Mouse (Mus musculus) MEL (cell line): ENCODE data around the gene Nos1ap.

Experiments used
- CTCF ChIP-seq, 3 experiments: IDR thresholded peaks in 2 of 3; conservative IDR thresholded peaks in 1 of 3; 2 replicates each; pipeline ENCODE4 v1.5.1; 2011 to 2012; ENCODE audit warnings: low read length in 3 of 3, low read depth in 2 of 3, mild to moderate bottlenecking in 2 of 3, improper control_type of control experiment in 1 of 3, inconsistent platforms in 1 of 3, mixed read lengths in 1 of 3, moderate library complexity in 1 of 3; ENCODE audit not compliant: control insufficient read depth in 1 of 3, insufficient read depth in 1 of 3, poor library complexity in 1 of 3, severe bottlenecking in 1 of 3
- E2F4 ChIP-seq: IDR thresholded peaks from 2 replicates; pipeline ENCODE4 v1.6.1; 2011; ENCODE audit warnings: low read depth, low read length, improper control_type of control experiment, borderline replicate concordance
- EP300 ChIP-seq, 2 experiments: IDR thresholded peaks; 2 replicates each; pipeline ENCODE4 v1.6.1; 2011; ENCODE audit warnings: improper control_type of control experiment in 2 of 2, low read length in 2 of 2, low read depth in 1 of 2, mild to moderate bottlenecking in 1 of 2
- GABPA ChIP-seq: IDR thresholded peaks from 2 replicates; pipeline ENCODE4 v1.6.1; 2012; ENCODE audit warnings: low read depth, mild to moderate bottlenecking, inconsistent platforms, low read length, improper control_type of control experiment, moderate library complexity
- GATA1 ChIP-seq: IDR thresholded peaks from 2 replicates; pipeline ENCODE4 v1.6.1; 2011; ENCODE audit warnings: low read depth, low read length, improper control_type of control experiment
- KAT2A ChIP-seq: conservative IDR thresholded peaks from 2 replicates; pipeline ENCODE4 v1.6.1; 2012; ENCODE audit warnings: low read depth, low read length, improper control_type of control experiment, inconsistent platforms
- MAZ ChIP-seq: IDR thresholded peaks from 2 replicates; pipeline ENCODE4 v1.6.1; 2012; ENCODE audit warnings: low read depth, mild to moderate bottlenecking, inconsistent platforms, low read length, improper control_type of control experiment
- MXI1 ChIP-seq: IDR thresholded peaks from 2 replicates; pipeline ENCODE4 v1.6.1; 2011; ENCODE audit warnings: mild to moderate bottlenecking, low read depth, low read length, improper control_type of control experiment
- POLR2A ChIP-seq, 2 experiments: IDR thresholded peaks; 2 replicates each; pipeline ENCODE4 v1.6.1; 2011 to 2012; ENCODE audit warnings: low read length in 2 of 2, mild to moderate bottlenecking in 2 of 2, control low read depth in 1 of 2, improper control_type of control experiment in 1 of 2, low read depth in 1 of 2, moderate library complexity in 1 of 2; ENCODE audit not compliant: control insufficient read depth in 1 of 2, insufficient read depth in 1 of 2, poor library complexity in 1 of 2
- POLR2AphosphoS5 ChIP-seq: IDR thresholded peaks from 2 replicates; pipeline ENCODE4 v1.6.1; 2012; ENCODE audit warnings: low read depth, borderline replicate concordance, mild to moderate bottlenecking, inconsistent platforms, low read length, moderate library complexity, mixed read lengths
- RCOR1 ChIP-seq: IDR thresholded peaks from 2 replicates; pipeline ENCODE4 v1.6.1; 2012; ENCODE audit warnings: low read depth, mild to moderate bottlenecking, inconsistent platforms, low read length, improper control_type of control experiment
- SIN3A ChIP-seq: IDR thresholded peaks from 2 replicates; pipeline ENCODE4 v1.6.1; 2012; ENCODE audit warnings: low read length, improper control_type of control experiment, inconsistent platforms
- USF1 ChIP-seq: IDR thresholded peaks from 2 replicates; pipeline ENCODE4 v1.6.1; 2014; ENCODE audit warnings: low read depth, mild to moderate bottlenecking, inconsistent platforms, low read length, improper control_type of control experiment, moderate library complexity

DNA sequence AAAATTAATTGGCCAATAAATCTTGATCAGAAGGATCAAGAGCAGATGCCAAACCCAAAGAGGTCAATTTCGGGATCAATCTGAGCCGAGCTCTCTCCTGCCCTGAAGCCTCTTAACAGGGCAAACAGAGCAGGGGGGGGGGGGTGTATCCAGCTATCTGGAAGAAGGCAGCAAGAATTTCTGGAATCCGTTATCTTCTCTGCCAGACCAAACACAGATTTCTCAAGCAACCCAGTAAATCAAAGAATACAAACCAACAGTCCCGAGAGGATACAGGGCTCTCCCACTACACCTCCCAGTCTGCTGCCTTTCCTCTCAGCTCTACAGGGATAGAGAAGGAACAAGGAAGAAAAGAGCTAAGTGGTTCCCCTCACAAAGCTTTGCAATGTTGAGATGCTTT is 104.5 kb downstream of the Nos1ap start:
- TF ChIP-seq POLR2A (IDR thresholded peaks at IDR 0.05; ENCODE audit: control insufficient read depth in 1 of 2, insufficient read depth in 1 of 2, low read depth in 1 of 2, low read length in 2 of 2, poor library complexity in 1 of 2), result no peak
- no peak for TF ChIP-seq GATA1
- no peak for TF ChIP-seq SIN3A
- TF ChIP-seq EP300 (IDR thresholded peaks at IDR 0.05; ENCODE audit: low read depth in 1 of 2, low read length in 2 of 2), result no peak
- TF ChIP-seq RCOR1, result no peak
- TF ChIP-seq CTCF (IDR thresholded peaks at IDR 0.05 in 2 of 3, conservative IDR thresholded peaks at IDR 0.05 in 1 of 3; ENCODE audit: control insufficient read depth in 1 of 3, insufficient read depth in 1 of 3, low read depth in 2 of 3, low read length in 3 of 3, poor library complexity in 1 of 3, severe bottlenecking in 1 of 3), result no peak
- no peak for TF ChIP-seq USF1
- TF ChIP-seq POLR2AphosphoS5, result no peak
- TF ChIP-seq KAT2A, result no peak
- TF ChIP-seq GABPA, result no peak
- no peak for TF ChIP-seq E2F4
- no peak for TF ChIP-seq MXI1
- TF ChIP-seq MAZ, result no peak
